Mouse (Mus musculus) gastrocnemius, postnatal 14 days (tissue): Measurements from ENCODE around the gene Aicda. TPM values are rescaled to one million over a fixed set of nuclear protein-coding genes. Genes with fewer than 3 reads are reported as not detected.
"Not testable (repeated sequence)": the region's sequence is repeated elsewhere in the genome, so short reads cannot be mapped to it uniquely, and the experiment has no call there.

Source experiments
- DNase-seq: peaks from one replicate; pipeline ENCODE4 v3.0.0; 2021; ENCODE audit warnings: mixed read lengths
- intact Hi-C: fragments of 180-260 bp; cut with DNase I; formaldehyde crosslinking; loops from one replicate; pipeline ENCODE4 v1.15.1; 2025; ENCODE audit warnings: low total_unique reads
- long read RNA-seq, 2 experiments: library from polyadenylated mRNA; stranded (forward); transcript quantifications; one replicate each; pipeline ENCODE4 v2.0.0; 2021
- total RNA-seq, 2 experiments: library from RNA; stranded (reverse); gene quantifications; 2 replicates each; pipeline ENCODE4 v1.2.3; 2021

The Aicda gene
- total RNA-seq: not detected
- long read RNA-seq, experiment 1: 0 reads
- long read RNA-seq, experiment 2: 0 reads

GRCm38 (mm10) chr6:122553606-122554005 is at the start of gene Aicda:
Aicda (plus strand) TSS chr6:122553801.
- intact Hi-C loops: no loop called here

GRCm38 (mm10) chr6:122505041-122505440 is 48.6 kb upstream of the Aicda start:
- intact Hi-C loops: no loop called here

More at GRCm38 (mm10) chr6:122553606-122554005, at the start of gene Aicda:
- DNase-seq: no peak

GRCm38 (mm10) chr6:122505545-122505944 is 48.1 kb upstream of the Aicda start, which contains the start of gene Mfap5:
Mfap5 (plus strand) TSS chr6:122505845.
- intact Hi-C loops: no loop called here
- DNase-seq: no peak

More at GRCm38 (mm10) chr6:122505041-122505440, 48.6 kb upstream of the Aicda start:
- no peak for DNase-seq

DNA sequence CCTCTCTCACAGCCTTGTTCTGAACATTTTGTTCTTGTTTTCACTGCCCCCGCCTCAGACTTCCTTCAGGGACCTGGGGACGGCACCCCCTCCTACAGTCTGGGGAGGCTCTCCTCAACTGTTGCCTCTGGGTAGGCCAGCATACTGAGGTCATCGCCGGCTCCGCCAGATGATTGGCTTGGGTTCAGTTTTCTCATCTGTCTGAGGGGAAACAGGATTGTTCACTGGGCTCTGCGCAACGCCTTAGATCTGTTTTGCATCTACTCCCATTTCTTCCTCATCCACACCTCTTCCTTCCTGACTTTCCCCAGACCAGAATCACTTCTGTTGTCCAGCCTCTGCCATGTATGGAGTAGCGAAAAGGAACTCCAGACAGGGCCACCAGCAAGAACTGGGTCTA is 45.1 kb upstream of the Aicda start:
- intact Hi-C loops: no loop called here

DNA sequence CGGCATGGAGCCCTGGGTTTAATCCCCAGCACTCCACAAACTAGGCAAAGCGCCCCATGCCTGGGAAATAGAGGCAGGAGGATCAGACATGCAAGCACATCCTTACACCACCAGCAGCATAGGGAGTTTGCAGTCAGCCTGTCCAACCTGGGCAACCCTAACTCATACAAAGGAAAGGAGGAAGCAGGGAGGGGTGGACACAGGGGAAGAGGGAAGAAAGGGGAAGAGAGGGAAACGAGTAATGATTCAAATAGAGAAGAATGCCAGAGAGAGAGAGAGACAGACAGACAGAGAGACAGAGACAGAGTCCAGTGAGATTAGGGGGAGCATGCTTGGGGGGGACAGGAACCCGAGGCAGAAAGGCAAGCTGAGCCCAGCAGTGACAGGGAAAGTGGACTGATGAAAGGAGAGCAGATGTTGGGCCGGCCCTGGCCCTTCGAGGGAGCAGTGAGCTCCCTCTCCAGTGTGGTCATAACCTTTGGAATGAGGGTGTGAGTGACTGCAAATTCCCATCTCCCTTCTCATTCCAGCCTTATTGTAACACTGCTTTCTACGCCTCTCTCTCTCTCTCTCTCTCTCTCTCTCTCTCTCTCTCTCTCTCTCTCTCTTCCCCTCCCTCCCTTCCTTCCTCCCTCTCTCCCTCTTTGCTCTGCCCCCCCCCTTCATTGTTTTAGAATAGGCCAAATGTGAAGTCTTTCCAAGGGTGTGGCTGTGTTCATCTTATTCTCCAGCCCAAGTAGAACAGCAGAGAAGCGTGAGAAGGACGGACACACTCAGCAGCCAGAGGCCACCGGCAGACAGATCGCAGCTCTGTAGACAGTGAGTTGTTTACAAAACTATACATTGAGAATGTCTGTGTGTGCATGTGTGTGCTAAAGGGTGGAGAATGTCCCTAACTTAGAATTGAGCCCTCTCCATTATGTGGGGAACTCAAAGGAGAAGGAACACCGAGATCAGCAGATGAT is 40.4 kb upstream of the Aicda start:
- intact Hi-C loops: no loop called here
- DNase-seq: no peak

More for the DNA sequence above, 45.1 kb upstream of the Aicda start:
- DNase-seq: peak; percentile 78

DNA sequence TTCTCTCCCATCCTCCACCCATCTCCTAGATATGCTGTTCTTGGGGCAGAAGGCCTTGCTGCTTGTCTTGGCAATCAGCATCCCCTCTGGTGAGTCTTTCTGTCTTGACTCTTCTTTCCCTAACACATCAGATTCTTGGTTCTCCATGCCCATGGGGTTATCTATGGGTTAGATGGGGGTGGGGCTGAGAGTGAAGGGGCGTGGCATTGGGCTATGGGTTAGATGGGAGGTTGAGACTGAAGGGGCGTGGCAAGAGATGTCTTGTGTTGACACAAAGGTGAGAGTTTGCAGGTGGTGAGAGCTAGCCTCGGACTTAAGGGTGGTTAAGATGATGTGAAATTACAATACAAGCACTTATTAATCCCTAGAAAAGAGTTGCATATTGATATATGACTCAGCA is 39.3 kb upstream of the Aicda start:
- no peak for DNase-seq
- intact Hi-C loops: no loop called here

DNA sequence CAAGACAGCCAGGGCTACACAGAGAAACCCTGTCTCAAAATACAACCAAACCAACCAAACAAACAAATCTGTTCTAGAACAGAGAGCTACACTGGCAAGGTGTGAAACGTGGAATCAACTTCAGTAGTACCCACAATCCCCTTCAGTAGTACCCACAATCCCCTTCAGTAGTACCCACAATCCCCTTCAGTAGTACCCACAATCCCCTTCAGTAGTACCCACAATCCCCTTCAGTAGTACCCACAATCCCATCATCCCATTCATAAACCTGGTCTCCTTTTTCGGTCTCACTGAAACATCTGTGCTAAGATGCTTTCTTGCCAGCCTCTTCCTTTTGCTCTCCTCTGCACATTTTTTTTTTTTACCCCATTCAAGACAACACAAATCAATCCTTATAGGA is 37.8 kb upstream of the Aicda start:
- intact Hi-C loops: not testable (repeated sequence)

DNA sequence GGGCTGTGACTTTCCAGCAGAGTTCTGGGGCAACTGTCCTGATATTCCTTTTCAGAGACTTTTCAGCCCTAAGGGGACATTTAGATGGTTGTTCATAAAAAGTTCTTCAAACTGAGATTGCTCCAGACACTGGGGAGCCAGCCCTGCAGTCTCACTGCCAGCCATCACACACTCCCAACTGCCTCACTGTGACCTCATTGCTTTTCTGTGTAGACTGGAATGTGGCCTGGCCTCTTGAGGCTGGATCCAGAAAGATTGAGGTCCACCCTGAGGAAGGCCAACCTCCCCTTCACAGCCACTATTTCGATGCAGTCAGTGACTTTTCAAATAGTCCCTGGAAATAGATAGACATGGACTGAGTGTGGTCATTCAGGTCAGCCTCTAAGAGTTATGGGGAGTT is 35.9 kb upstream of the Aicda start:
- intact Hi-C loops: no loop called here
- DNase-seq: peak; percentile 34

More for the DNA sequence above, 37.8 kb upstream of the Aicda start:
- DNase-seq: not testable (repeated sequence)

- DNase-seq: no peak
- intact Hi-C loops: no loop called here
Measured at GRCm38 (mm10) chr6:122519384-122519783, 34.2 kb upstream of the Aicda start.

DNA sequence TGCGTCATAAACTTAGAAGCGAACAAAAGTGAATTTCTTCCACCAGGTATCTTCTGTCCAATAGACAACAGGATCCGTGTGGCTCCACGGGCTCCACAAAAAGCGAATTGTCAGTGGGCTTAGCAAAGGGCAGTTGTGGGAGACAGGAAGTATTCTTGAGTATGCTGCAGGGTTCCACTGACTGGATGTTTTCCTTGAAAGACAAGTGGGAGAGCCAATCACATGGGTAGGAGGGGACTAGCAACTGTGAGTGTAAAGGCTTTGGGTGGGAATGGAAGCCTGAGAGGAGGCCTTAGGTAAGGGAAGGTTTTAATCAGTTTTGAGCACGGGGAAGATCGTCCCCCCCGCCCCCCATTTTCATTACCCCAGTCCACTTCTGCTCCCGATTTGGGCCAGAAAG is 31.0 kb upstream of the Aicda start:
- no peak for DNase-seq
- intact Hi-C loops: no loop called here

- intact Hi-C loops: no loop called here
- no peak for DNase-seq
Measured at GRCm38 (mm10) chr6:122523289-122523688, 30.3 kb upstream of the Aicda start.

- intact Hi-C loops: no loop called here
- no peak for DNase-seq
Measured at GRCm38 (mm10) chr6:122527596-122527995, 26.0 kb upstream of the Aicda start.

- intact Hi-C loops: no loop called here
- no peak for DNase-seq
Measured at GRCm38 (mm10) chr6:122528136-122528535, 25.5 kb upstream of the Aicda start.

- DNase-seq: no peak
- intact Hi-C loops: loop anchor here (5.0 kb wide), 1 partner anchor 201 kb away; no protein-coding TSS in a partner anchor
Measured at GRCm38 (mm10) chr6:122531466-122532174, 22.0 kb upstream of the Aicda start.

- intact Hi-C loops: loop anchor here (5.0 kb wide), 1 partner anchor 199 kb away; no protein-coding TSS in a partner anchor
Measured at GRCm38 (mm10) chr6:122532883-122533302, 20.7 kb upstream of the Aicda start.

GRCm38 (mm10) chr6:122534032-122534431 is 19.6 kb upstream of the Aicda start:
- intact Hi-C loops: loop anchor here (5.0 kb wide), 1 partner anchor 198 kb away; no protein-coding TSS in a partner anchor
- DNase-seq: no peak

More at GRCm38 (mm10) chr6:122532883-122533302, 20.7 kb upstream of the Aicda start:
- DNase-seq: no peak

GRCm38 (mm10) chr6:122539564-122539963 is 14.0 kb upstream of the Aicda start:
- no peak for DNase-seq
- intact Hi-C loops: no loop called here

DNA sequence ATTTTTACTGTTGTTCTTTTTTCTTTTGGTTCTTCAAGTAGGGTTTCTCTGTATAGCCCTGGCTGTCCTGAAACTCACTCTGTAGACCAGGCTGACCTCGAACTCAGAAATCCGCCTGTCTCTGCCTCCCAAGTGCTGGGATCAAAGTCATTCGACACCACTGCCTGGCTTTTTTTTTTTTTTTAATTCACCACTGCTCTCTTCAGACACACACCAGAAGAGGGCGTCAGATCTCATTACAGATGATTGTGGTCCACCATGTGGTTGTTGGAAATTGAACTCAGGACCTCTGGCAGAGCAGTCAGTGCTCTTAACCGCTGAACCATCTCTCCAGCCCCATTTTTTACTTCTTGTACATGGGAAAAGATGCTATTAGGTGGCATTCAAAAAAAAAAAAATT is 11.1 kb upstream of the Aicda start:
- intact Hi-C loops, DNase-seq: not testable (repeated sequence)

- DNase-seq: no peak
- intact Hi-C loops: no loop called here
Measured at GRCm38 (mm10) chr6:122543574-122543973, 10.0 kb upstream of the Aicda start.

DNA sequence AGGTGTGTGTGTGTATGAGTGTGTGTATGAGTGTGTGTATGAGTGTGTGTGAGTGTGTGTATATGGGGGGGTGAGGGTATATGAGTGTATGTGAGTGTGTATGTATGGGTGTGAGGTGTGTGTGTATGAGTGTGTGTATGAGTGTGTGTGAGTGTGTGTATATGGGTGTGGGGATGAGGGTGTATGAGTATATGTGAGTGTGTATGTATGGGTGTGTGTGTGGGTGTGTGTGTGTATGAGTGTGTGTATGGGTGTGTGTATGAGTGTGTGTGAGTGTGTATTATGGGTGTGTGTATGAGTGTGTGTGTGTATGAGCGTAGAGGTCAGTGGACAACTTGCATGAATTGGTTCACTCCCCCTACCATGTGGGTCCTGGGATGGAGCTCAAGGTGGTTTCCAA is 8.9 kb upstream of the Aicda start:
- no peak for DNase-seq
- intact Hi-C loops: no loop called here
